Mouse (Mus musculus) forebrain, embryonic 14.5 days (tissue): ENCODE data around the gene Cela2a. TPM values are rescaled to one million over a fixed set of nuclear protein-coding genes. Genes with fewer than 3 reads are reported as not detected.

Source experiments
- ATAC-seq: fragments of 200-750 bp; cut with Nextera tagmentation; 2 replicates; pipeline ENCODE4 v1.8.0; 2017; ENCODE audit warnings: mild to moderate bottlenecking, moderate library complexity
- DNase-seq: peaks from one replicate; pipeline ENCODE4 v3.0.0-alpha.2; 2015; ENCODE audit warnings: low spot score
- H3K27ac ChIP-seq: fragments of 300-500 bp; sonication (generic); 2 replicates; pipeline ENCODE4 v1.5.1; 2014; ENCODE audit warnings: low read depth, mild to moderate bottlenecking, control low read depth, low read length, moderate library complexity
- H3K27me3 ChIP-seq: fragments of 300-500 bp; sonication (generic); replicated peaks from 2 replicates; pipeline ENCODE4 v1.6.1; 2014; ENCODE audit warnings: low read length, control low read depth, mixed read lengths; ENCODE audit not compliant: control insufficient read depth, insufficient read depth
- H3K36me3 ChIP-seq: fragments of 300-500 bp; sonication (generic); 2 replicates; pipeline ENCODE4 v1.6.1; 2014; ENCODE audit warnings: low read length, control low read depth; ENCODE audit not compliant: control insufficient read depth, insufficient read depth
- H3K4me1 ChIP-seq: fragments of 300-500 bp; sonication (generic); 2 replicates; pipeline ENCODE4 v1.6.1; 2014; ENCODE audit warnings: antibody characterized with exemption, low read length, control low read depth; ENCODE audit not compliant: control insufficient read depth, insufficient read depth
- H3K4me2 ChIP-seq: fragments of 300-500 bp; sonication (generic); 2 replicates; pipeline ENCODE4 v1.6.1; 2014; ENCODE audit warnings: mild to moderate bottlenecking, control low read depth, low read length
- H3K4me3 ChIP-seq: fragments of 300-500 bp; sonication (generic); 2 replicates; pipeline ENCODE4 v1.5.1; 2014; ENCODE audit warnings: low read depth, low read length, control low read depth
- H3K9ac ChIP-seq: fragments of 300-500 bp; sonication (generic); 2 replicates; pipeline ENCODE4 v1.6.1; 2014; ENCODE audit warnings: mild to moderate bottlenecking, low read length, control low read depth, moderate library complexity
- H3K9me3 ChIP-seq: fragments of 300-500 bp; sonication (generic); replicated peaks from 2 replicates; pipeline ENCODE4 v1.6.1; 2016; ENCODE audit warnings: low read length, control low read depth, mixed read lengths; ENCODE audit not compliant: control insufficient read depth
- WGBS: fragments of 180-500 bp; shearing (Covaris S2); extraction: QIAGEN DNeasy Blood & Tissue Kit; methylation state at CpG from one replicate; pipeline ENCODE4 v1.1.7; 2014; 5-methylcytosine and 5-hydroxymethylcytosine counted together
- polyA plus RNA-seq: library from polyadenylated mRNA; unstranded; fragments of >200 nt; fragmentation: Nextera tagmentation; extraction: Ambion mirVana; gene quantifications from 2 replicates; pipeline ENCODE4 v1.2.1, GENCODE M21; 2014

The Cela2a gene
- polyA plus RNA-seq, 1 experiment from 2014 or later: not detected

GRCm38 (mm10) chr4:141869436-141870215 lies 43.7 kb upstream of the Cela2a start:
- H3K36me3 ChIP-seq: 0 out of 2 replicates have a peak, but pooled peaks cover 6% of the 10 kb centered on the region
- peaks cover 53% of the 10 kb centered on the region for H3K4me1 ChIP-seq
- H3K27ac ChIP-seq: no peak overlapping the region
- H3K4me2 ChIP-seq: no peak overlapping the region
- ATAC-seq (no peak), DNase-seq (no peak)
- WGBS: 84% methylated on average over 5 of the region's 5 CpGs
- no peak overlapping the region for H3K4me3 ChIP-seq
- H3K27me3 ChIP-seq: no peaks in the 10 kb centered on the region
- H3K9me3 ChIP-seq: no peaks in the 10 kb centered on the region
- H3K9ac ChIP-seq: no peak overlapping the region

DNA sequence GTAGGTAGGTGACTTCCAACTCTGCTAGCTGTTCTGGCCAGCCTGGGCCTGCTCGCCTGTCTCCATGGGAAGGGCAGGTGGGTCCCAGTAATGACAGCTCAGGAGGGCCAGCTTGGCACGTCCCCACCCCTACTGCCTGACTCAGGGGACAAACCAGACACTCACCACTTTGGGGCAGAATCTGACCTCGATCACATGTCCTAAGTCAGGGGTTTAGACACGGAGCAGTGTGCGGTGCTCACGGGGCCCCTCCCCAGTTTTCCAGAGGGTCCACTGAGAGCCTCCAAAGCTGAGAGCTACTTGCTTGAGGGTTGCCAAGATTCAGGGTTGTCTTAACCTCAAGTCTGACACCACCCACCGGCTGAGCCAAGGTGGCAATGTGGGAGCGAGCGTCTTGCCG lies 42.1 kb upstream of the Cela2a start:
- Histone ChIP-seq H3K9me3 (no peaks in the 10 kb centered on the region), H3K4me3 (no peak overlapping the region), H3K27me3 (no peaks in the 10 kb centered on the region), H3K27ac (peak overlapping the region; percentile 88), H3K36me3 (0 out of 2 replicates have a peak, but pooled peaks cover 6% of the 10 kb centered on the region), H3K4me1 (peaks cover 45% of the 10 kb centered on the region), H3K4me2 (no peak overlapping the region), H3K9ac (no peak overlapping the region)
- 68% methylated on average over 10 of the region's 10 CpGs for WGBS
- no peak for DNase-seq
- no peak for ATAC-seq

DNA sequence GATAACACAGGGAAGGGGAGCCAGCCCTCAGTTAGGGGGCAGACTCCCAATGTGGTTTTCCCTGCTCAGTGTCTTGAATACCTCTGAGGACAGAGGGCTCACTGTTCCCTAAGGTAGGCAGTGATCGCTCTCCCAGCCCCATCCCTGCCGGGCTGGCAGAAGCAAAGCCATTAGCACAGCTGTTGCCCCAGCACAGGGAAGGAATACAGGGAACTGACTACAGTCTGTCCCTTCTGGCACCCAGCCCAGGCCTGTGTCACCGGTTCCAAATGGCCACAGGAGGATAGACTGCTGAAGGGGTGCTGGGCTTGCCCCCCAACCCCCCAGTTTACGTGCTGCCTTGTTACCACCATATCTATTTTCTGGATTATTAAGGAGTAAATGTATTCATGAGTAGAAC lies 41.5 kb upstream of the Cela2a start:
- Histone ChIP-seq H3K27me3 (no peaks in the 10 kb centered on the region), H3K36me3 (0 out of 2 replicates have a peak, but pooled peaks cover 6% of the 10 kb centered on the region), H3K4me2 (peak overlapping the region; percentile 31), H3K27ac (peak overlapping the region; percentile 88), H3K4me3 (no peak overlapping the region), H3K9me3 (no peaks in the 10 kb centered on the region), H3K4me1 (peaks cover 39% of the 10 kb centered on the region), H3K9ac (peak overlapping the region; percentile 48)
- 6% methylated on average over 4 of the region's 4 CpGs for WGBS
- DNase-seq (peak; percentile 87), ATAC-seq (peak; percentile 67)

DNA sequence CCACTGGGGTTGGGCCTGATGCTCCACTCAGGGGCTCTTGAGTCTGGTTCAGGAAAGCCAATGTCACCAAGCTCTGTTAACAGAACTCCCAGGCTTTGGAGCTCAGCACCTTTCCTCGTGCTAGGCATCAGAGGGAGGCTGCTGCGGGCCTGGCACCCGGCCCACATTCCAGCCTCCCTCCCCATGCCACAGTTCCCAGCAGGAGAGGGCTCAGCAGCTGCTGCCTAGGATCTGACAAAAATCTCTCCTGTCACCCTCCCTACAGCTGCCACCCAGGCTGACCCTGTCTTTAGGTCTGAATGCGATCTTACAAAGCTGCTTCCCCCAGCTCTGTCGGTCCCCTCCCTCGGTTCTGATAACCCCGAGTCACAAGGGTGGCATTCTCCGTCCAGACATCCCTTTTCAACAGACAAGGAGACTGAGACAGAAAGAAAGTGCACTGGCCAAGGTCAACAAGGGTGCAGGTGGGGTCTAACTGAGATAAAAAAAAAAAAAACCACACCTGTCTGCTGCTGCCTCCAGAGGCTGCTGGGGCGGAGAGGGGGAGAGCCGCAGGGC lies 41.1 kb upstream of the Cela2a start:
- 14% methylated on average over 10 of the region's 10 CpGs for WGBS
- ATAC-seq (peak; percentile 69), DNase-seq (peak; percentile 77)

GRCm38 (mm10) chr4:141865600-141865999 lies 39.6 kb upstream of the Cela2a start:
- H3K27me3 ChIP-seq: no peaks in the 10 kb centered on the region
- H3K9me3 ChIP-seq: no peaks in the 10 kb centered on the region
- H3K4me1 ChIP-seq: peaks cover 25% of the 10 kb centered on the region
- 87% methylated on average over 5 of the region's 5 CpGs for WGBS
- ATAC-seq (no peak), DNase-seq (no peak)
- H3K27ac ChIP-seq: no peak overlapping the region
- no peak overlapping the region for H3K9ac ChIP-seq
- H3K4me2 ChIP-seq: no peak overlapping the region
- H3K36me3 ChIP-seq: peaks cover 18% of the 10 kb centered on the region; the same call in 1 of the 2 replicates
- no peak overlapping the region for H3K4me3 ChIP-seq

More for the DNA sequence above, 41.1 kb upstream of the Cela2a start:
- Histone ChIP-seq H3K4me1 (peaks cover 34% of the 10 kb centered on the region), H3K9ac (peak overlapping the region; percentile 48), H3K4me3 (no peak overlapping the region), H3K27ac (peak overlapping the region; percentile 88), H3K4me2 (peak overlapping the region; percentile 31), H3K36me3 (0 out of 2 replicates have a peak, but pooled peaks cover 8% of the 10 kb centered on the region), H3K9me3 (no peaks in the 10 kb centered on the region), H3K27me3 (no peaks in the 10 kb centered on the region)

GRCm38 (mm10) chr4:141865006-141865405 lies 39.0 kb upstream of the Cela2a start:
- H3K4me1 ChIP-seq: peaks cover 20% of the 10 kb centered on the region
- peaks cover 24% of the 10 kb centered on the region; the same call in 1 of the 2 replicates for H3K36me3 ChIP-seq
- H3K9ac ChIP-seq: no peak overlapping the region
- no peak overlapping the region for H3K4me2 ChIP-seq
- H3K27me3 ChIP-seq: no peaks in the 10 kb centered on the region
- ATAC-seq (no peak), DNase-seq (no peak)
- WGBS: 88% methylated on average over 5 of the region's 5 CpGs
- no peak overlapping the region for H3K4me3 ChIP-seq
- H3K27ac ChIP-seq: no peak overlapping the region
- no peaks in the 10 kb centered on the region for H3K9me3 ChIP-seq

DNA sequence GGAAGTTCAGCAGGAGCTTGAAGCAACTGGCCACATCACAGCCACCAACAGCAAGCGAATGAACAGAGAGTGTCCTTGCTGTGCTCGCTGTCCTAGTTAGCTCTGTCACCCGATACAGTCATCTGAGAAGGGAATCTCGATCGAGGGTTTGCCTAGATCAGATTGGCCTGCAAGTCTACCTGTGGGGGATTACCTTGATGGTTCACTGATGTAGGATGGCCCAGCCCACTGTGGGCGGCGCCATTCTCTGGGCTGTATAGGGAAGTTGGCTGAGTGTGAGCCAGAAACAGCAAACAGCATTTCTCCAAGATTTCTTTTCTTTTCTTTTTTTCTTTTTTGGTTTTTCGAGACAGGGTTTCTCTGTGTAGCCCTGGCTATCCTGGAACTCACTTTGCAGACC lies 38.5 kb upstream of the Cela2a start:
- H3K4me2 ChIP-seq: no peak overlapping the region
- no peak for DNase-seq
- no peaks in the 10 kb centered on the region for H3K27me3 ChIP-seq
- ATAC-seq: no peak
- 93% methylated on average over 8 of the region's 8 CpGs for WGBS
- H3K4me3 ChIP-seq: no peak overlapping the region
- H3K27ac ChIP-seq: no peak overlapping the region
- peaks cover 29% of the 10 kb centered on the region for H3K36me3 ChIP-seq
- H3K4me1 ChIP-seq: peaks cover 19% of the 10 kb centered on the region
- H3K9ac ChIP-seq: no peak overlapping the region
- no peaks in the 10 kb centered on the region for H3K9me3 ChIP-seq

GRCm38 (mm10) chr4:141863726-141864280 lies 37.8 kb upstream of the Cela2a start:
- Histone ChIP-seq H3K9me3 (no peaks in the 10 kb centered on the region), H3K4me1 (peaks cover 19% of the 10 kb centered on the region), H3K4me2 (no peak overlapping the region), H3K4me3 (no peak overlapping the region), H3K36me3 (peaks cover 35% of the 10 kb centered on the region), H3K27me3 (no peaks in the 10 kb centered on the region), H3K9ac (no peak overlapping the region), H3K27ac (no peak overlapping the region)
- DNase-seq: no peak
- no peak for ATAC-seq
- WGBS: 93% methylated on average over 7 of the region's 7 CpGs

- no peak overlapping the region for H3K4me3 ChIP-seq
- WGBS: 78% methylated on average over 5 of the region's 5 CpGs
- no peaks in the 10 kb centered on the region for H3K9me3 ChIP-seq
- no peaks in the 10 kb centered on the region for H3K27me3 ChIP-seq
- peaks cover 12% of the 10 kb centered on the region for H3K4me1 ChIP-seq
- peaks cover 36% of the 10 kb centered on the region for H3K36me3 ChIP-seq
- H3K4me2 ChIP-seq: no peak overlapping the region
- ATAC-seq: no peak
- H3K9ac ChIP-seq: no peak overlapping the region
- no peak for DNase-seq
- no peak overlapping the region for H3K27ac ChIP-seq
These were observed 36.9 kb upstream of the Cela2a start for GRCm38 (mm10) chr4:141862867-141863266.
